Mouse (Mus musculus): ENCODE results near the gene Gm48552. TPM values are rescaled to one million over a fixed set of nuclear protein-coding genes. Genes with fewer than 3 reads are reported as not detected.
A peak's percentile ranks its signal among the peaks of the same experiment; 100 is the strongest.

Gm48552 gene
- polyA plus RNA-seq, 1 experiment from 2014 or later, result 3.3 TPM

DNA sequence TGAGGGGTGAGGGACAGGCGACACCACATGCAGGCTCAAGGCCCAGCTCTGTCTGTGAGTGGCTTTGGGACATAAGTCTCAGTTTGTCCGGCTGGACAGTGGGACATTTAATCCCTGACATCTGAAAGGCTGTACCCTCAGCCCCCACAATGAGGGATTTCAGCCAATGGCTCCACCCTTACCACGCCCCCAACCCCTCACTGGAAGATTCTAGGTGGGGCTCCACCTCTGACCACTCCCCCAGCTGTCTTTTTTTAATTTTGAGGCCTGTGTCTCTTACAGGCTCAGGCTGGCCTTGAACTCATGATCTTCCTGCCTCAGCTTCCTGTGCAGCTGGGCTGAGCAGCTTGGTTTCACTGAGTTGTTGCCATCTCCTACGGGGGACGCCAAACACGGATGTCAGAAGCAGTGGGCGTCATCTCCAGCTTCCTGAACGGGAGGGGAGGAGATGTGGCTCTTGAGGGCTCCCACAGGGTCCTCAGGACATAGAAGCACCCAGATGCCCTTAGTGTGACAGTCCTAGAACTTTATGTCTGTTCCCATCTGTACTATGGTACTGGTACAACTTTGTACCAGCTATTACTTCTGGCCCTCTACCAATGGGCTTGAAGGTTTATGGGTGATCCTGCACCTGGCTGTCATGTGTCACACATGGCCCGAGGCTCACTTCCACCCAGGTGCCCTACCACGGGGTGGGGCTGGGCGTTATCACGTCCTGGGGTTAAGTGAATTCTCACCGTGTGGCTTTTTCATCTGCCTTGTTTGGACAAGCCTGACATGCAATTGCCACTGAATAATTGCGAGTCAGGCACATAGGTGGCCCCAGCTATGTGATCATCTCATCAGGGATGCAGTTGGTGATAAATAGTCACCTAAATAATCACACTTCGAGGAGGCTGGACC lies 45.8 kb downstream of the Gm48552 start:
- 65% methylated on average over 15 of the region's 15 CpGs for WGBS
- Histone ChIP-seq H3K27me3 (replicated peaks) (no peaks in the 10 kb centered on the region), H3K27ac (0 out of 2 replicates have a peak overlapping the region, but pooled peaks have one; percentile 31), H3K9me3 (no peaks in the 10 kb centered on the region), H3K4me2 (no peak overlapping the region), H3K4me1 (peaks cover 30% of the 10 kb centered on the region), H3K4me3 (no peak overlapping the region), H3K36me3 (replicated peaks) (no peaks in the 10 kb centered on the region), H3K9ac (no peak overlapping the region)
- ATAC-seq (replicated peaks), result no peak

DNA sequence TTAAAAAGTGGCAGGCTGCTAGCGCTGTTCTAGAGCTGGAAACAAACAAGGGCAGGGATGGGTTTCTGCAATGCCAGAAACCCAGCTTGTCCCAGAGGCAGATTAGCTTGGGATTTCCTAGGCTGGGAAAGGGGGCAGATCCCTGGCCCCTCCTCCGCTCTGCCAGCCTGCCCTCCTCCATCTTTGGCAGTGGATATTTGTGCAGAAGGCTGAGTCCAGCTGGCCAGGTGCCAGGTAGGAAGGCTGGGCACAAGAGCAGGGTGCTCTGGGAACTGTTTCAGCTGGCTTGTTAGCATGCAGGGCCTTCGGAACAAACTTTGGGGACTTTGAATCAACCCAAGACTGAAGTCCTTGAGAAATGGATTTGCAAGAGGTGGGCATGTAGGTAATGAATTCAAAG lies 46.6 kb downstream of the Gm48552 start:
- H3K4me2 ChIP-seq, result no peak overlapping the region
- no peak for ATAC-seq (replicated peaks)
- 73% methylated on average over 3 of the region's 3 CpGs for WGBS

More for the DNA sequence above, 46.6 kb downstream of the Gm48552 start:
- no peaks in the 10 kb centered on the region for H3K27me3 ChIP-seq (replicated peaks)
- no peaks in the 10 kb centered on the region for H3K9me3 ChIP-seq
- H3K4me1 ChIP-seq, result peaks cover 29% of the 10 kb centered on the region
- H3K9ac ChIP-seq, result no peak overlapping the region
- no peaks in the 10 kb centered on the region for H3K36me3 ChIP-seq (replicated peaks)
- H3K27ac ChIP-seq, result 0 out of 2 replicates have a peak overlapping the region, but pooled peaks have one; percentile 31
- no peak overlapping the region for H3K4me3 ChIP-seq

Small RNA genes within 50 kb of the gene (microRNA-seq; reads per million reads assigned to microRNA genes)
- gene Mir1191b (0.74 reads per million), gene Mir6913 (0.55 reads per million)

Other genes with a start within 250 kb of the Gm48552 start
- gene Pias4, start 221.1 kb upstream of the Gm48552 start, polyA plus RNA-seq (2015; fragmentation: Nextera tagmentation; extraction: Ambion mirVana), result 59.2 and 66.3 TPM in 2 replicates
- gene Eef2, start 212.4 kb upstream of the Gm48552 start, polyA plus RNA-seq (2015; fragmentation: Nextera tagmentation; extraction: Ambion mirVana), result 588 and 606 TPM in 2 replicates
- 66.3 and 67.3 TPM in 2 replicates for gene Dapk3, start 206.0 kb upstream of the Gm48552 start, polyA plus RNA-seq (2015; fragmentation: Nextera tagmentation; extraction: Ambion mirVana)
- gene 4930442H23Rik, start 205.2 kb upstream of the Gm48552 start, polyA plus RNA-seq (2015; fragmentation: Nextera tagmentation; extraction: Ambion mirVana), result not detected in 2 replicates
- 0.14 TPM in 1 of 2 replicates, not detected in the other for gene Nmrk2, start 187.0 kb upstream of the Gm48552 start, polyA plus RNA-seq (2015; fragmentation: Nextera tagmentation; extraction: Ambion mirVana)
- gene Atcay, start 158.2 kb upstream of the Gm48552 start, polyA plus RNA-seq (2015; fragmentation: Nextera tagmentation; extraction: Ambion mirVana), result 95.3 and 96.7 TPM in 2 replicates
- gene Zfr2, start 155.8 kb upstream of the Gm48552 start, polyA plus RNA-seq (2015; fragmentation: Nextera tagmentation; extraction: Ambion mirVana), result 35.4 and 37.2 TPM in 2 replicates
- 37.2 and 40.1 TPM in 2 replicates for gene Matk, start 136.1 kb upstream of the Gm48552 start, polyA plus RNA-seq (2015; fragmentation: Nextera tagmentation; extraction: Ambion mirVana)
- gene Mrpl54, start 122.1 kb upstream of the Gm48552 start, polyA plus RNA-seq (2015; fragmentation: Nextera tagmentation; extraction: Ambion mirVana), result 124 and 126 TPM in 2 replicates
- gene Apba3, start 122.0 kb upstream of the Gm48552 start, polyA plus RNA-seq (2015; fragmentation: Nextera tagmentation; extraction: Ambion mirVana), result 36.4 and 38.5 TPM in 2 replicates
- 6.9 and 8.0 TPM in 2 replicates for gene Tjp3, start 97.4 kb upstream of the Gm48552 start, polyA plus RNA-seq (2015; fragmentation: Nextera tagmentation; extraction: Ambion mirVana)
- 154 and 159 TPM in 2 replicates for gene Pip5k1c, start 96.0 kb upstream of the Gm48552 start, polyA plus RNA-seq (2015; fragmentation: Nextera tagmentation; extraction: Ambion mirVana)
- gene Cactin, start 67.9 kb upstream of the Gm48552 start, polyA plus RNA-seq (2015; fragmentation: Nextera tagmentation; extraction: Ambion mirVana), result 35.8 and 38.3 TPM in 2 replicates
- gene Tbxa2r, start 60.3 kb upstream of the Gm48552 start, polyA plus RNA-seq (2015; fragmentation: Nextera tagmentation; extraction: Ambion mirVana), result 5.7 and 6.2 TPM in 2 replicates
- not detected in 2 replicates for gene Gipc3, start 45.7 kb upstream of the Gm48552 start, polyA plus RNA-seq (2015; fragmentation: Nextera tagmentation; extraction: Ambion mirVana)
- 26.6 and 29.9 TPM in 2 replicates for gene Hmg20b, start 38.5 kb upstream of the Gm48552 start, polyA plus RNA-seq (2015; fragmentation: Nextera tagmentation; extraction: Ambion mirVana)
- gene Mfsd12, start 31.5 kb upstream of the Gm48552 start, polyA plus RNA-seq (2015; fragmentation: Nextera tagmentation; extraction: Ambion mirVana), result 19.7 and 22.5 TPM in 2 replicates
- 1.1 TPM in 2 replicates for gene 4930404N11Rik, start 23.2 kb upstream of the Gm48552 start, polyA plus RNA-seq (2015; fragmentation: Nextera tagmentation; extraction: Ambion mirVana)
- gene Fzr1, start 10.5 kb upstream of the Gm48552 start, polyA plus RNA-seq (2015; fragmentation: Nextera tagmentation; extraction: Ambion mirVana), result 153 and 159 TPM in 2 replicates
- 90.4 and 92.6 TPM in 2 replicates for gene Dohh, start 4.6 kb upstream of the Gm48552 start, polyA plus RNA-seq (2015; fragmentation: Nextera tagmentation; extraction: Ambion mirVana)
- gene Gm48551, start 4.5 kb upstream of the Gm48552 start, polyA plus RNA-seq (2015; fragmentation: Nextera tagmentation; extraction: Ambion mirVana), result 8.4 and 9.3 TPM in 2 replicates
- 1.4 and 1.6 TPM in 2 replicates for gene Smim24, start 4.0 kb downstream of the Gm48552 start, polyA plus RNA-seq (2015; fragmentation: Nextera tagmentation; extraction: Ambion mirVana)
- 18.1 and 22.8 TPM in 2 replicates for gene Nfic, start 66.6 kb downstream of the Gm48552 start, polyA plus RNA-seq (2015; fragmentation: Nextera tagmentation; extraction: Ambion mirVana)
- gene Celf5, start 93.7 kb downstream of the Gm48552 start, polyA plus RNA-seq (2015; fragmentation: Nextera tagmentation; extraction: Ambion mirVana), result 106 and 109 TPM in 2 replicates
- gene Ncln, start 107.4 kb downstream of the Gm48552 start, polyA plus RNA-seq (2015; fragmentation: Nextera tagmentation; extraction: Ambion mirVana), result 69.7 and 73.8 TPM in 2 replicates
- gene S1pr4, start 111.1 kb downstream of the Gm48552 start, polyA plus RNA-seq (2015; fragmentation: Nextera tagmentation; extraction: Ambion mirVana), result 0.71 and 1.2 TPM in 2 replicates
- 0.96 and 1.1 TPM in 2 replicates for gene Gna15, start 135.2 kb downstream of the Gm48552 start, polyA plus RNA-seq (2015; fragmentation: Nextera tagmentation; extraction: Ambion mirVana)
- 100 and 101 TPM in 2 replicates for gene Gna11, start 156.2 kb downstream of the Gm48552 start, polyA plus RNA-seq (2015; fragmentation: Nextera tagmentation; extraction: Ambion mirVana)
- gene Aes, start 170.5 kb downstream of the Gm48552 start, polyA plus RNA-seq (2015; fragmentation: Nextera tagmentation; extraction: Ambion mirVana), result 802 and 851 TPM in 2 replicates
- 57.4 and 58.8 TPM in 2 replicates for gene Tle2, start 185.6 kb downstream of the Gm48552 start, polyA plus RNA-seq (2015; fragmentation: Nextera tagmentation; extraction: Ambion mirVana)
- gene Tle6, start 212.1 kb downstream of the Gm48552 start, polyA plus RNA-seq (2015; fragmentation: Nextera tagmentation; extraction: Ambion mirVana), result 6.7 and 8.0 TPM in 2 replicates
- 1.8 and 2.0 TPM in 2 replicates for gene BC025920, start 217.3 kb downstream of the Gm48552 start, polyA plus RNA-seq (2015; fragmentation: Nextera tagmentation; extraction: Ambion mirVana)
- 60.1 and 60.4 TPM in 2 replicates for gene Sirt6, start 238.8 kb downstream of the Gm48552 start, polyA plus RNA-seq (2015; fragmentation: Nextera tagmentation; extraction: Ambion mirVana)
- gene Ankrd24, start 239.5 kb downstream of the Gm48552 start, polyA plus RNA-seq (2015; fragmentation: Nextera tagmentation; extraction: Ambion mirVana), result 19.1 and 20.2 TPM in 2 replicates